Mouse (Mus musculus) forebrain, embryonic 14.5 days (tissue): ENCODE measurements around the gene Dph7. TPM values are rescaled to one million over a fixed set of nuclear protein-coding genes. Genes with fewer than 3 reads are reported as not detected.

Experiments
- ATAC-seq: fragments of 200-750 bp; cut with Nextera tagmentation; 2 replicates; pipeline ENCODE4 v1.8.0; 2017; ENCODE audit warnings: mild to moderate bottlenecking, moderate library complexity
- DNase-seq: peaks from one replicate; pipeline ENCODE4 v3.0.0-alpha.2; 2015; ENCODE audit warnings: low spot score
- H3K27ac ChIP-seq: fragments of 300-500 bp; sonication (generic); 2 replicates; pipeline ENCODE4 v1.5.1; 2014; ENCODE audit warnings: low read depth, mild to moderate bottlenecking, control low read depth, low read length, moderate library complexity
- H3K27me3 ChIP-seq: fragments of 300-500 bp; sonication (generic); replicated peaks from 2 replicates; pipeline ENCODE4 v1.6.1; 2014; ENCODE audit warnings: low read length, control low read depth, mixed read lengths; ENCODE audit not compliant: control insufficient read depth, insufficient read depth
- H3K36me3 ChIP-seq: fragments of 300-500 bp; sonication (generic); 2 replicates; pipeline ENCODE4 v1.6.1; 2014; ENCODE audit warnings: low read length, control low read depth; ENCODE audit not compliant: control insufficient read depth, insufficient read depth
- H3K4me1 ChIP-seq: fragments of 300-500 bp; sonication (generic); 2 replicates; pipeline ENCODE4 v1.6.1; 2014; ENCODE audit warnings: antibody characterized with exemption, low read length, control low read depth; ENCODE audit not compliant: control insufficient read depth, insufficient read depth
- H3K4me2 ChIP-seq: fragments of 300-500 bp; sonication (generic); 2 replicates; pipeline ENCODE4 v1.6.1; 2014; ENCODE audit warnings: mild to moderate bottlenecking, control low read depth, low read length
- H3K4me3 ChIP-seq: fragments of 300-500 bp; sonication (generic); 2 replicates; pipeline ENCODE4 v1.5.1; 2014; ENCODE audit warnings: low read depth, low read length, control low read depth
- H3K9ac ChIP-seq: fragments of 300-500 bp; sonication (generic); 2 replicates; pipeline ENCODE4 v1.6.1; 2014; ENCODE audit warnings: mild to moderate bottlenecking, low read length, control low read depth, moderate library complexity
- H3K9me3 ChIP-seq: fragments of 300-500 bp; sonication (generic); replicated peaks from 2 replicates; pipeline ENCODE4 v1.6.1; 2016; ENCODE audit warnings: low read length, control low read depth, mixed read lengths; ENCODE audit not compliant: control insufficient read depth
- WGBS: fragments of 180-500 bp; shearing (Covaris S2); extraction: QIAGEN DNeasy Blood & Tissue Kit; methylation state at CpG from one replicate; pipeline ENCODE4 v1.1.7; 2014; 5-methylcytosine and 5-hydroxymethylcytosine counted together
- polyA plus RNA-seq: library from polyadenylated mRNA; unstranded; fragments of >200 nt; fragmentation: Nextera tagmentation; extraction: Ambion mirVana; gene quantifications from 2 replicates; pipeline ENCODE4 v1.2.1, GENCODE M21; 2014

Gene Dph7
- 38.0 and 44.3 TPM in 2 replicates for polyA plus RNA-seq

- Histone ChIP-seq H3K27ac (0 out of 2 replicates have a peak within 1 kb of the TSS, but pooled peaks have one; percentile 9), H3K4me2 (peak within 1 kb of the TSS; percentile 78), H3K9ac (peak within 1 kb of the TSS; percentile 90), H3K36me3 (peaks cover 55% of the 10 kb centered on the region), H3K9me3 (no peaks in the 10 kb centered on the region), H3K4me3 (peak within 1 kb of the TSS; percentile 76), H3K4me1 (peaks cover 6% of the 10 kb centered on the region), H3K27me3 (no peaks in the 10 kb centered on the region)
- 1% methylated on average over 28 of the region's 28 CpGs for WGBS
- DNase-seq (peak; percentile 94), ATAC-seq (peak; percentile 97)
Measured at GRCm38 (mm10) chr2:24962304-24963000, at the start of gene Dph7. Gene Dph7, plus strand, starts transcription at chr2:24962400.

- DNase-seq (no peak), ATAC-seq (no peak)
- no peak overlapping the region for H3K4me3 ChIP-seq
- H3K4me2 ChIP-seq: no peak overlapping the region
- H3K27me3 ChIP-seq: no peaks in the 10 kb centered on the region
- H3K27ac ChIP-seq: no peak overlapping the region
- no peak overlapping the region for H3K9ac ChIP-seq
- H3K9me3 ChIP-seq: no peaks in the 10 kb centered on the region
- peaks cover 5% of the 10 kb centered on the region for H3K4me1 ChIP-seq
- peaks cover 12% of the 10 kb centered on the region for H3K36me3 ChIP-seq
Measured at GRCm38 (mm10) chr2:24912589-24912988, 49.6 kb upstream of the Dph7 start.

GRCm38 (mm10) chr2:24914762-24915161 is 47.4 kb upstream of the Dph7 start:
- Histone ChIP-seq H3K9me3 (no peaks in the 10 kb centered on the region), H3K4me1 (peaks cover 11% of the 10 kb centered on the region), H3K27ac (no peak overlapping the region), H3K27me3 (no peaks in the 10 kb centered on the region), H3K4me2 (no peak overlapping the region), H3K9ac (no peak overlapping the region), H3K36me3 (peaks cover 12% of the 10 kb centered on the region), H3K4me3 (no peak overlapping the region)
- WGBS: 93% methylated on average over 3 of the region's 3 CpGs
- ATAC-seq (no peak), DNase-seq (no peak)

GRCm38 (mm10) chr2:24918930-24919838 is 43.0 kb upstream of the Dph7 start, which contains the start of gene Ehmt1:
Gene Ehmt1, minus strand, starts transcription at chr2:24919614.
- WGBS: under 1% methylated on average over 79 of the region's 112 CpGs
- Histone ChIP-seq H3K9ac (peak within 1 kb of the TSS; percentile 99), H3K27me3 (no peaks in the 10 kb centered on the region), H3K36me3 (no peaks in the 10 kb centered on the region), H3K9me3 (no peaks in the 10 kb centered on the region), H3K4me3 (peak within 1 kb of the TSS; percentile 96), H3K27ac (peak within 1 kb of the TSS; percentile 97), H3K4me2 (peak within 1 kb of the TSS; percentile 58), H3K4me1 (peaks cover 11% of the 10 kb centered on the region)
- ATAC-seq (peak; percentile 98), DNase-seq (peak; percentile 96)

- 0 out of 2 replicates have a peak overlapping the region, but pooled peaks have one; percentile 97 for H3K27ac ChIP-seq
- DNase-seq (no peak), ATAC-seq (peak; percentile 46; the same call in 1 of the 2 replicates)
- H3K4me3 ChIP-seq: peak overlapping the region; percentile 96
- H3K9me3 ChIP-seq: no peaks in the 10 kb centered on the region
- H3K4me2 ChIP-seq: peak overlapping the region; percentile 58
- no peaks in the 10 kb centered on the region for H3K27me3 ChIP-seq
- H3K36me3 ChIP-seq: no peaks in the 10 kb centered on the region
- WGBS: 9% methylated on average over 8 of the region's 8 CpGs
- H3K4me1 ChIP-seq: peaks cover 11% of the 10 kb centered on the region
- peak overlapping the region; percentile 99 for H3K9ac ChIP-seq
Measured at GRCm38 (mm10) chr2:24919839-24920175, 42.4 kb upstream of the Dph7 start.

- ATAC-seq (no peak), DNase-seq (peak; percentile 20)
- Histone ChIP-seq H3K27me3 (no peaks in the 10 kb centered on the region), H3K4me2 (no peak overlapping the region), H3K27ac (no peak overlapping the region), H3K9ac (no peak overlapping the region), H3K4me3 (no peak overlapping the region), H3K4me1 (no peaks in the 10 kb centered on the region), H3K36me3 (0 out of 2 replicates have a peak, but pooled peaks cover 2% of the 10 kb centered on the region), H3K9me3 (no peaks in the 10 kb centered on the region)
- 55% methylated on average over 2 of the region's 2 CpGs for WGBS
Measured at GRCm38 (mm10) chr2:24923561-24923960, 38.6 kb upstream of the Dph7 start.

GRCm38 (mm10) chr2:24925284-24925683 is 36.9 kb upstream of the Dph7 start:
- ATAC-seq: no peak
- no peak for DNase-seq
- Histone ChIP-seq H3K9me3 (no peaks in the 10 kb centered on the region), H3K9ac (no peak overlapping the region), H3K36me3 (0 out of 2 replicates have a peak, but pooled peaks cover 2% of the 10 kb centered on the region), H3K27ac (no peak overlapping the region), H3K4me2 (no peak overlapping the region), H3K4me3 (no peak overlapping the region), H3K4me1 (no peaks in the 10 kb centered on the region), H3K27me3 (no peaks in the 10 kb centered on the region)
- 83% methylated on average over 8 of the region's 8 CpGs for WGBS

- Histone ChIP-seq H3K9ac (no peak overlapping the region), H3K4me2 (no peak overlapping the region), H3K4me1 (no peaks in the 10 kb centered on the region), H3K9me3 (no peaks in the 10 kb centered on the region), H3K36me3 (0 out of 2 replicates have a peak, but pooled peaks cover 2% of the 10 kb centered on the region), H3K27me3 (no peaks in the 10 kb centered on the region), H3K4me3 (no peak overlapping the region), H3K27ac (no peak overlapping the region)
- ATAC-seq: no peak
- WGBS: 85% methylated on average over 9 of the region's 9 CpGs
- DNase-seq: no peak
Measured at GRCm38 (mm10) chr2:24926345-24926964, 35.7 kb upstream of the Dph7 start.
